Comparison of ENCODE assay signal across 22 mouse cellular contexts in genomic region chr17:87406646-87407045, GRCm38 (mm10). TPM values are rescaled to one million over a fixed set of nuclear protein-coding genes. Genes with fewer than 3 reads are reported as not detected.
"Had no signal": no experiment of that assay in that cellular context is flagged by ENCODE, and none has a peak within 500 bp of the region (broad histone marks: within the 10 kb centered on the region; RNA-seq: fewer than 3 reads in every experiment).

No protein-coding gene starts in this region.

- H3K9ac ChIP-seq: neural tube, embryonic 13.5 days; neural tube, embryonic 15.5 days; stomach, embryonic 15.5 days had no signal

- H3K4me1 ChIP-seq: neural tube, embryonic 13.5 days; neural tube, embryonic 15.5 days; stomach, embryonic 15.5 days had no signal

- H3K4me3 ChIP-seq: neural tube, embryonic 13.5 days; neural tube, embryonic 15.5 days; stomach, embryonic 15.5 days had no signal

- H3K4me2 ChIP-seq: neural tube, embryonic 13.5 days; neural tube, embryonic 15.5 days; stomach, embryonic 15.5 days had no signal

- H3K9me3 ChIP-seq: neural tube, embryonic 13.5 days; neural tube, embryonic 15.5 days; stomach, embryonic 15.5 days had no signal

- H3K36me3 ChIP-seq: neural tube, embryonic 13.5 days; neural tube, embryonic 15.5 days; stomach, embryonic 15.5 days had no signal

- H3K27ac ChIP-seq: neural tube, embryonic 13.5 days; neural tube, embryonic 15.5 days; stomach, embryonic 15.5 days; stomach, postnatal 0 days had no signal

- DNase-seq: retina, postnatal 1 day; right cerebral cortex, adult 18-20 months; right cerebral cortex, postnatal 14 days; right cerebral cortex, postnatal 25 days; right cerebral cortex, postnatal 4 days; spleen, adult 18-20 months; thymus, adult 18-20 months; thymus, adult 2 months; thymus, postnatal 14 days; thymus, postnatal 25 days; thymus, postnatal 36 days; thymus, postnatal 4 days had no signal

- H3K27me3 ChIP-seq: neural tube, embryonic 13.5 days; neural tube, embryonic 15.5 days; stomach, embryonic 15.5 days had no signal

RNA-seq across cellular contexts. Expression of gene Stpg4, which starts 20.9 kb away (rescaled TPM):
- total RNA-seq: neutrophil, adult 5-6 weeks had no signal
- polyA plus RNA-seq: neural tube, embryonic 14.5 days; small intestine, adult 2 months; stomach, embryonic 14.5 days; stomach, embryonic 15.5 days; stomach, embryonic 16.5 days; stomach, postnatal 0 days; urinary bladder, adult 2 months had no signal
